Comparison of ENCODE assay signal across 9 mouse cellular contexts in genomic region chr2:84479036-84479435, GRCm38 (mm10). TPM values are rescaled to one million over a fixed set of nuclear protein-coding genes. Genes with fewer than 3 reads are reported as not detected.
DNase-seq lines count a peak whose midpoint lies in the region; ATAC-seq and TF ChIP-seq lines count a peak whose summit lies in the region.
"Had no signal": no experiment of that assay in that cellular context is flagged by ENCODE, and none has a peak within 500 bp of the region (broad histone marks: within the 10 kb centered on the region; RNA-seq: fewer than 3 reads in every experiment).

No protein-coding gene starts in this region.

- H3K27me3 ChIP-seq in midbrain, embryonic 14.5 days (ENCODE audit: control insufficient read depth, insufficient read depth, low read length): no peaks in the 10 kb centered on the region
- no peaks in the 10 kb centered on the region for H3K27me3 ChIP-seq in midbrain, embryonic 15.5 days (replicated peaks)
- H3K27me3 ChIP-seq in stomach, postnatal 0 days (ENCODE audit: control insufficient read depth, insufficient read depth, low read length): no peaks in the 10 kb centered on the region
- H3K27me3 ChIP-seq: hindbrain, embryonic 15.5 days had no signal

- no peaks in the 10 kb centered on the region for H3K36me3 ChIP-seq in midbrain, embryonic 14.5 days (ENCODE audit: control insufficient read depth, insufficient read depth, low read length)
- no peaks in the 10 kb centered on the region for H3K36me3 ChIP-seq in midbrain, embryonic 15.5 days (replicated peaks)
- H3K36me3 ChIP-seq in stomach, postnatal 0 days (ENCODE audit: control insufficient read depth, insufficient read depth, low read length): no peaks in the 10 kb centered on the region
- H3K36me3 ChIP-seq: hindbrain, embryonic 15.5 days had no signal

- TF ChIP-seq POLR2A in lung, adult 2 months (IDR thresholded peaks at IDR 0.05; ENCODE audit: borderline replicate concordance, extremely low read depth, low read depth, low read length): no peak

- intact Hi-C loops in heart, postnatal 14 days (cut with DNase I): loop anchor here (1.0 kb wide), 1 partner anchor 24 kb away; no protein-coding TSS in a partner anchor

- no peak for TF ChIP-seq CTCF in lung, adult 2 months (IDR thresholded peaks at IDR 0.05; ENCODE audit: insufficient read depth, low read length)
- peak; percentile 84 for TF ChIP-seq CTCF in stomach, postnatal 0 days (IDR thresholded peaks at IDR 0.05; ENCODE audit: low read depth)

- H3K4me1 ChIP-seq in midbrain, embryonic 14.5 days (ENCODE audit: control insufficient read depth, insufficient read depth, low read length): no peaks in the 10 kb centered on the region
- H3K4me1 ChIP-seq in midbrain, embryonic 15.5 days: no peaks in the 10 kb centered on the region
- peaks cover 5% of the 10 kb centered on the region for H3K4me1 ChIP-seq in lung, adult 2 months (ENCODE audit: control insufficient read depth, insufficient read depth, low read length)
- no peaks in the 10 kb centered on the region for H3K4me1 ChIP-seq in stomach, postnatal 0 days (replicated peaks; ENCODE audit: control insufficient read depth, insufficient read depth)
- H3K4me1 ChIP-seq: hindbrain, embryonic 15.5 days had no signal

- peak; percentile 44 to 93 for DNase-seq in adrenal gland, adult (ENCODE audit: inconsistent age in 2 of 2, low spot score in 1 of 2)
- DNase-seq in adrenal gland, adult 8-10 months: no peak
- peak; percentile 52 for DNase-seq in midbrain, embryonic 14.5 days
- DNase-seq in cerebellum, postnatal 10 days: peak; percentile 44 to 66
- peak; percentile 37 to 79 for DNase-seq in heart, postnatal 14 days
- peak; percentile 26 for DNase-seq in lung, adult 2 months
- no peak for DNase-seq in stomach, postnatal 0 days (ENCODE audit: low spot score)

- no peak for TF ChIP-seq EP300 in stomach, postnatal 0 days (optimal IDR thresholded peaks at IDR 0.05)

- H3K4me3 ChIP-seq in midbrain, embryonic 14.5 days (replicated peaks; ENCODE audit: low read depth, low read length): no peak overlapping the region
- H3K4me3 ChIP-seq in midbrain, embryonic 15.5 days: no peak overlapping the region
- H3K4me3 ChIP-seq in lung, adult 2 months (replicated peaks; ENCODE audit: extremely low read depth, low read depth, low read length): no peak overlapping the region
- no peak overlapping the region for H3K4me3 ChIP-seq in stomach, postnatal 0 days (ENCODE audit: low read depth, low read length)
- H3K4me3 ChIP-seq: hindbrain, embryonic 15.5 days had no signal

- H3K9ac ChIP-seq in midbrain, embryonic 14.5 days (replicated peaks; ENCODE audit: low read length): no peak overlapping the region
- no peak overlapping the region for H3K9ac ChIP-seq in midbrain, embryonic 15.5 days
- H3K9ac ChIP-seq in stomach, postnatal 0 days (ENCODE audit: low read length): no peak overlapping the region
- H3K9ac ChIP-seq: hindbrain, embryonic 15.5 days had no signal

- 36% methylated on average over 3 of the region's 3 CpGs for WGBS in midbrain, embryonic 14.5 days
- 40% methylated on average over 3 of the region's 3 CpGs for WGBS in midbrain, embryonic 15.5 days
- WGBS in lung, adult 2 months: 3% methylated on average over 3 of the region's 3 CpGs
- 12% methylated on average over 3 of the region's 3 CpGs for WGBS in stomach, postnatal 0 days

- H3K27ac ChIP-seq in midbrain, embryonic 14.5 days (replicated peaks; ENCODE audit: low read depth, low read length): no peak overlapping the region
- H3K27ac ChIP-seq in midbrain, embryonic 15.5 days: no peak overlapping the region
- H3K27ac ChIP-seq in stomach, postnatal 0 days (replicated peaks): no peak overlapping the region
- H3K27ac ChIP-seq: hindbrain, embryonic 15.5 days had no signal

- no peaks in the 10 kb centered on the region for H3K9me3 ChIP-seq in midbrain, embryonic 14.5 days (ENCODE audit: control insufficient read depth, low read length)
- no peaks in the 10 kb centered on the region for H3K9me3 ChIP-seq in midbrain, embryonic 15.5 days
- H3K9me3 ChIP-seq in stomach, postnatal 0 days (ENCODE audit: control insufficient read depth, low read length): no peaks in the 10 kb centered on the region
- H3K9me3 ChIP-seq: hindbrain, embryonic 15.5 days had no signal

- no peak overlapping the region for H3K4me2 ChIP-seq in midbrain, embryonic 14.5 days (ENCODE audit: low read length)
- H3K4me2 ChIP-seq in midbrain, embryonic 15.5 days: no peak overlapping the region
- peak overlapping the region; percentile 23; the same call in 1 of the 2 replicates for H3K4me2 ChIP-seq in stomach, postnatal 0 days (replicated peaks; ENCODE audit: low read depth)
- H3K4me2 ChIP-seq: hindbrain, embryonic 15.5 days had no signal

- no peak for ATAC-seq in midbrain, embryonic 14.5 days (ENCODE audit: low FRiP score, low TSS enrichment)
- ATAC-seq in midbrain, embryonic 15.5 days (replicated peaks): no peak
- no peak for ATAC-seq in stomach, postnatal 0 days (ENCODE audit: low FRiP score, low TSS enrichment)

RNA-seq across cellular contexts. Expression of gene Tfpi, which starts 2.5 kb away (rescaled TPM):
- 10 to 100 TPM; 49.3 to 79.9 (median 60.1) TPM for total RNA-seq in adrenal gland, adult 8-10 months (2022)
- 5.5 and 17.7 TPM in 2 replicates for polyA plus RNA-seq in midbrain, embryonic 14.5 days (2014; fragmentation: Nextera tagmentation; extraction: Ambion mirVana)
- polyA plus RNA-seq in midbrain, embryonic 15.5 days (2015; fragmentation: Nextera tagmentation; extraction: Ambion mirVana): 17.3 and 19.0 TPM in 2 replicates
- total RNA-seq in heart, postnatal 14 days (2021): 10 to 100 TPM; 56.4 to 57.8 TPM
- polyA plus RNA-seq in lung, adult 2 months (2012; rRNA removed): 6.2 and 10.5 TPM in 2 replicates
- 22.8 and 23.4 TPM in 2 replicates for polyA plus RNA-seq in stomach, postnatal 0 days (2015; fragmentation: Nextera tagmentation; extraction: Ambion mirVana)

RNA-seq across cellular contexts. Expression of gene Calcrl, which starts 53.8 kb away (rescaled TPM):
- 10 to 100 TPM; 15.8 to 27.4 (median 24.1) TPM for total RNA-seq in adrenal gland, adult 8-10 months (2022)
- 3.5 and 10.6 TPM in 2 replicates for polyA plus RNA-seq in midbrain, embryonic 14.5 days (2014; fragmentation: Nextera tagmentation; extraction: Ambion mirVana)
- polyA plus RNA-seq in midbrain, embryonic 15.5 days (2015; fragmentation: Nextera tagmentation; extraction: Ambion mirVana): 8.6 and 9.7 TPM in 2 replicates
- total RNA-seq in heart, postnatal 14 days (2021): 10 to 100 TPM; 45.2 to 45.3 TPM
- 128 and 192 TPM in 2 replicates for polyA plus RNA-seq in lung, adult 2 months (2012; rRNA removed)
- 18.1 and 18.2 TPM in 2 replicates for polyA plus RNA-seq in stomach, postnatal 0 days (2015; fragmentation: Nextera tagmentation; extraction: Ambion mirVana)

Comparison
In these comparisons a context has a peak if more than half of its experiments do, and no peak if none do; other contexts are left out.
1. DNase-seq: peak in adrenal gland, adult (2 of 2), midbrain, embryonic 14.5 days (single experiment), cerebellum, postnatal 10 days (2 of 2), heart, postnatal 14 days (2 of 2) and lung, adult 2 months (single experiment); none in adrenal gland, adult 8-10 months (single experiment) and stomach, postnatal 0 days (single experiment).